Mouse (Mus musculus): ENCODE measurements around the gene Car6.

DNA sequence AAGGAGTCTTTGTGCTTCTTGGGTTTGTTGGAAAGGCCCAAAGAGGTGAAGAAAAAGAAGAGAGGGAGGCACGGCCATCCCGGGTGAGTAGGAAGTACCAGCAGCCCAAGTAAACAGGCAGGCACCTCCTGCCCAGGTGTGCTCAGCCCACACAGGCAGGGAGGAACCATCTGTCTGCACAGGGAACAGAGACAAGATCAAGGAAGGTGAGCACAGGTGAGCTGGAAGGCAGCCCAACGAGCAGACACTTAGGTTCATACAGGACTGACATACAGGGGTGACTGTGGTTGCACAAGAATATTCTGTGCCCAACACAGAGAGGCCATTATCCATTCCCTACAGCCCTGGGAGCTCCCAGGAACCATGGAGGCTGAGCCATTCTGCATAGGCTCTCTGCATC lies 3.7 kb upstream of the Car6 start:
- TF ChIP-seq POLR2A (IDR thresholded peaks at IDR 0.05; ENCODE audit: insufficient read depth, low read depth, low read length) (no peak), EP300 (IDR thresholded peaks at IDR 0.05; ENCODE audit: insufficient read depth, low read depth, low read length) (no peak)

All from heart, adult 2 months (tissue).